Mouse (Mus musculus): ENCODE measurements around the gene Nr5a2. TPM values are rescaled to one million over a fixed set of nuclear protein-coding genes. Genes with fewer than 3 reads are reported as not detected.

The Nr5a2 gene
- polyA plus RNA-seq, 1 experiment, result not detected

- TF ChIP-seq MYOD1 (IDR thresholded peaks at IDR 0.05; ENCODE audit: control insufficient read depth in 1 of 3, insufficient read length in 2 of 3, low read depth in 2 of 3) (no peak), USF1 (IDR thresholded peaks at IDR 0.05; ENCODE audit: low read depth) (no peak)
- Histone ChIP-seq H3K36me3 (ENCODE audit: control insufficient read depth, insufficient read depth) (no peaks in the 10 kb centered on the region), H3ac (ENCODE audit: control insufficient read depth, insufficient read length) (no peak overlapping the region), H3K4me3 (no peak overlapping the region), H3K4me2 (ENCODE audit: low read depth) (no peak overlapping the region), H3K27me3 (ENCODE audit: control insufficient read depth, insufficient read depth, insufficient read length) (no peaks in the 10 kb centered on the region), H3K79me2 (ENCODE audit: control insufficient read depth, insufficient read depth) (no peaks in the 10 kb centered on the region)
These were observed 48.3 kb downstream of the Nr5a2 start for GRCm38 (mm10) chr1:136911996-136912395.

DNA sequence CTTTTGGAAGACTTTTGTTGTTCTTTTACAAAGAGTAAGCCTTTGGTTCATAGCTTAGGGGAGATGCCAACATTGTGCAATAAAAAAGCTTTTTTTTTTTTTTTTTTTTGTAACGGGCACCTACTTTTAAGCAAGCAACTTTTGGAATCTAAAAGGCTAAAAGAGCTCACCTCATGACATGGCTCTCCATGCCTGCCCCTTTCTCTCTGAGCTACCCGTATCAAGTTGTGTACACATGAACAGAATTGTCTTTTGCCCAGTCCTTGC, 48.7 kb downstream of the Nr5a2 start:
- Histone ChIP-seq H3K4me3 (no peak overlapping the region), H3K4me2 (ENCODE audit: low read depth) (no peak overlapping the region), H3K36me3 (ENCODE audit: control insufficient read depth, insufficient read depth) (no peaks in the 10 kb centered on the region), H3ac (ENCODE audit: control insufficient read depth, insufficient read length) (no peak overlapping the region), H3K79me2 (ENCODE audit: control insufficient read depth, insufficient read depth) (no peaks in the 10 kb centered on the region), H3K27me3 (ENCODE audit: control insufficient read depth, insufficient read depth, insufficient read length) (no peaks in the 10 kb centered on the region)
- TF ChIP-seq REST (IDR thresholded peaks at IDR 0.05; ENCODE audit: insufficient read depth, insufficient read length), result no peak
- TF ChIP-seq MYOG (IDR thresholded peaks at IDR 0.05; ENCODE audit: control insufficient read depth in 1 of 3, insufficient read depth in 1 of 3, insufficient read length in 2 of 3, low read depth in 2 of 3), result no peak
- no peak for TF ChIP-seq TCF3 (IDR thresholded peaks at IDR 0.05; ENCODE audit: insufficient read length, low read depth)
- TF ChIP-seq MAX (IDR thresholded peaks at IDR 0.05; ENCODE audit: low read depth), result no peak
- TF ChIP-seq E2F4 (IDR thresholded peaks at IDR 0.05; ENCODE audit: insufficient read depth), result no peak
- TF ChIP-seq USF1 (IDR thresholded peaks at IDR 0.05; ENCODE audit: low read depth), result no peak
- TF ChIP-seq POLR2AphosphoS2 (IDR thresholded peaks at IDR 0.05; ENCODE audit: insufficient read length, low read depth), result no peak
- no peak for TF ChIP-seq CEBPB (IDR thresholded peaks at IDR 0.05; ENCODE audit: insufficient read depth, poor library complexity, severe bottlenecking)
- no peak for TF ChIP-seq MYOD1 (IDR thresholded peaks at IDR 0.05; ENCODE audit: control insufficient read depth in 1 of 3, insufficient read length in 2 of 3, low read depth in 2 of 3)
- no peak for TF ChIP-seq SRF (IDR thresholded peaks at IDR 0.05; ENCODE audit: control insufficient read depth, insufficient read length, low read depth)
- TF ChIP-seq POLR2A (IDR thresholded peaks at IDR 0.05; ENCODE audit: insufficient read length, low read depth), result no peak
- no peak for TF ChIP-seq TCF12 (IDR thresholded peaks at IDR 0.05; ENCODE audit: insufficient read depth, poor library complexity, severe bottlenecking)

DNA sequence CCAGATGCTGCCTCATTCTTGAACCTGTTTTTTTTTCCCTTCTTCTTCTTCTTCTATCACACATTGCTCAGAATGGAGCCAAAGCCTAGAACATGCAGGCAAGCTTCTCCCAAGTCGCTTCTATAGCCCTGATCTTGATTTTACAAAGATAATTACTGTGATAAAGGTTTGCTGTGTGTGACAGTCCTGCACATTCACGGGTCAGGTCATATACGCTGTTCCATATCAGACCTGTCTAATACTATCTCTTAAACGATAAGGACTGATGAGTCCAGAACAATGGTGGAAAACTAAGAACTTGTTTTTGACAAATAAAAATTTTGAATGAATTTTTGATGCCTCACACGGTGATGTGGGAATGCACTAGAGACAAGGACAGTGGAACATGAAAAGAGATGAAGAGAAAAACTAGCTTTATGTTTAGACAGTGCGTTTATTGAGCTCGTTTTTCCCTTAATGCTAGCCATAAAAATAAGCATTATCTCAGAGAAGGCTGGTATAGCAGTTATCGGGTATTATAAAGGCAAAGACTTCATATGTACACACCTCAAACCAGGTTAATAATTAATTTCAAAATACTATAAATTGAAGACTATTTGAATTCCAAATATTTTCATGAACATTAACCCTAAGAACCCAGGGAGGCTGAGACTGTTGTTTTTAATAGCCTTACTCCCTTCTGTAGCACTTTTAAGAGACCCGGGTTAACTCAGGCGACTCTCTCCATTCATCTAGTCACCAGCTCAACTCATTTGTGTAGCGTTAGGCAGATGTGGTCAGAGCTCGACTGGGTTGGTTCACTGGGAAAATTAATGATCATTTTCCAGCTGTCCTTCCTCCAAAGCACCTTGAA, 49.3 kb downstream of the Nr5a2 start:
- TF ChIP-seq MYOG (IDR thresholded peaks at IDR 0.05; ENCODE audit: control insufficient read depth in 1 of 3, insufficient read depth in 1 of 3, insufficient read length in 2 of 3, low read depth in 2 of 3) (no peak), TCF12 (IDR thresholded peaks at IDR 0.05; ENCODE audit: insufficient read depth, poor library complexity, severe bottlenecking) (no peak)
- H3K79me2 ChIP-seq (ENCODE audit: control insufficient read depth, insufficient read depth), result no peaks in the 10 kb centered on the region
- no peak overlapping the region for H3K4me3 ChIP-seq
- no peaks in the 10 kb centered on the region for H3K36me3 ChIP-seq (ENCODE audit: control insufficient read depth, insufficient read depth)
- no peak overlapping the region for H3ac ChIP-seq (ENCODE audit: control insufficient read depth, insufficient read length)
- H3K4me2 ChIP-seq (ENCODE audit: low read depth), result no peak overlapping the region
- no peaks in the 10 kb centered on the region for H3K27me3 ChIP-seq (ENCODE audit: control insufficient read depth, insufficient read depth, insufficient read length)

DNA sequence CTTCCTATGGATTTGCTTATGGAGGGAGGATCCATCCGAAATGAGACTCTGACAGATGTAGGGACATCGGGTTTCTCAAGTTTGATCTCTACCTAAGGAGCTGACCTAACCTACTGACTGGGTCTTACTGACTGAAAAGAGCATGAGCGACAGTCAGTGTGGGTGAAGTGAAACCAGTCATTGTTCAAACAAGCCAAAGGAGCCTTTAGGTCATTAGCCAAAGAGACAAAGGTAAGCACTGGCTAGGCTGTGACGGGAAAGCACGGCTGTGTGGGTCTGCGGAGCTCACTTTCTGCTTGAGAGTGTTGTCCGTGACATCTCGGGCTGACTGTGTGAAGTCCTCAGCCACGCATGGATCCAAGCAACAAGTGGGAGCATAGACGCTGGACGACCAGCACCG, 50.1 kb downstream of the Nr5a2 start:
- H3K27me3 ChIP-seq (ENCODE audit: control insufficient read depth, insufficient read depth, insufficient read length), result no peaks in the 10 kb centered on the region
- no peak overlapping the region for H3ac ChIP-seq (ENCODE audit: control insufficient read depth, insufficient read length)
- no peaks in the 10 kb centered on the region for H3K36me3 ChIP-seq (ENCODE audit: control insufficient read depth, insufficient read depth)
- H3K79me2 ChIP-seq (ENCODE audit: control insufficient read depth, insufficient read depth), result no peaks in the 10 kb centered on the region
- no peak overlapping the region for H3K4me2 ChIP-seq (ENCODE audit: low read depth)
- no peak overlapping the region for H3K4me3 ChIP-seq
- TF ChIP-seq REST (IDR thresholded peaks at IDR 0.05; ENCODE audit: insufficient read depth, insufficient read length) (no peak), POLR2AphosphoS2 (IDR thresholded peaks at IDR 0.05; ENCODE audit: insufficient read length, low read depth) (no peak), MYOD1 (IDR thresholded peaks at IDR 0.05; ENCODE audit: control insufficient read depth in 1 of 3, insufficient read length in 2 of 3, low read depth in 2 of 3) (no peak), SRF (IDR thresholded peaks at IDR 0.05; ENCODE audit: control insufficient read depth, insufficient read length, low read depth) (no peak), TCF3 (IDR thresholded peaks at IDR 0.05; ENCODE audit: insufficient read length, low read depth) (no peak), CEBPB (IDR thresholded peaks at IDR 0.05; ENCODE audit: insufficient read depth, poor library complexity, severe bottlenecking) (no peak), USF1 (IDR thresholded peaks at IDR 0.05; ENCODE audit: low read depth) (no peak), E2F4 (IDR thresholded peaks at IDR 0.05; ENCODE audit: insufficient read depth) (no peak), TCF12 (IDR thresholded peaks at IDR 0.05; ENCODE audit: insufficient read depth, poor library complexity, severe bottlenecking) (no peak), MYOG (IDR thresholded peaks at IDR 0.05; ENCODE audit: control insufficient read depth in 1 of 3, insufficient read depth in 1 of 3, insufficient read length in 2 of 3, low read depth in 2 of 3) (no peak), POLR2A (IDR thresholded peaks at IDR 0.05; ENCODE audit: insufficient read length, low read depth) (no peak), MAX (IDR thresholded peaks at IDR 0.05; ENCODE audit: low read depth) (no peak)

DNA sequence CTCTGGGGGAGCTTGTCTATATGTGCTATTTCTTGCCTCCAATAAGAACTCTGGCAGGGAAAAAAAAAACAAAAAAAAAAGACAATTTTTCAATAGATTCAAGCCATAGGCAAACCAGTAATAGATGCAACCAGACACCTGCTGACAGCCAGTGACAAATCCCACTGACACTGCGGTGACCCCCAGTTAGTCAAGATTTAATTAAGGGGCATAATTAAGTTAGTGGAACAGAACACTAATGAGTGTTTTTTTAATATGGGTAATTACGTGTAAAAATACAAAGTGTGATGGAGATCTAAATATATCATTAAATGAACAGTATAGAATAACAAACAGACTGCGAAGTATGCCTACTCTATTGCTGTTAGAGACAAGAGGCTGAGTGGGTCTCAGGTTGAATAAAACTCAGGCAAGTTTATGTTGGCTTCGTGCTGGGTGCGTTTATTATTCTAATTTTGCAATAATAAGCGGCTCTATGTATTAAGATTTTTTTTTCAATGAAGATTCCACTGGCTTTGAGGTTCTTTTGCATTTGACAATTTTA, 50.7 kb downstream of the Nr5a2 start:
- Histone ChIP-seq H3K4me3 (no peak overlapping the region), H3K79me2 (ENCODE audit: control insufficient read depth, insufficient read depth) (no peaks in the 10 kb centered on the region), H3K27me3 (ENCODE audit: control insufficient read depth, insufficient read depth, insufficient read length) (no peaks in the 10 kb centered on the region), H3K36me3 (ENCODE audit: control insufficient read depth, insufficient read depth) (no peaks in the 10 kb centered on the region), H3K4me2 (ENCODE audit: low read depth) (no peak overlapping the region), H3ac (ENCODE audit: control insufficient read depth, insufficient read length) (no peak overlapping the region)
- no peak for TF ChIP-seq REST (IDR thresholded peaks at IDR 0.05; ENCODE audit: insufficient read depth, insufficient read length)
- TF ChIP-seq SRF (IDR thresholded peaks at IDR 0.05; ENCODE audit: control insufficient read depth, insufficient read length, low read depth), result no peak
- no peak for TF ChIP-seq MYOD1 (IDR thresholded peaks at IDR 0.05; ENCODE audit: control insufficient read depth in 1 of 3, insufficient read length in 2 of 3, low read depth in 2 of 3)
- no peak for TF ChIP-seq MAX (IDR thresholded peaks at IDR 0.05; ENCODE audit: low read depth)
- no peak for TF ChIP-seq MYOG (IDR thresholded peaks at IDR 0.05; ENCODE audit: control insufficient read depth in 1 of 3, insufficient read depth in 1 of 3, insufficient read length in 2 of 3, low read depth in 2 of 3)
- no peak for TF ChIP-seq TCF12 (IDR thresholded peaks at IDR 0.05; ENCODE audit: insufficient read depth, poor library complexity, severe bottlenecking)
- TF ChIP-seq POLR2AphosphoS2 (IDR thresholded peaks at IDR 0.05; ENCODE audit: insufficient read length, low read depth), result no peak
- TF ChIP-seq USF1 (IDR thresholded peaks at IDR 0.05; ENCODE audit: low read depth), result no peak
- TF ChIP-seq TCF3 (IDR thresholded peaks at IDR 0.05; ENCODE audit: insufficient read length, low read depth), result no peak
- no peak for TF ChIP-seq POLR2A (IDR thresholded peaks at IDR 0.05; ENCODE audit: insufficient read length, low read depth)
- no peak for TF ChIP-seq CEBPB (IDR thresholded peaks at IDR 0.05; ENCODE audit: insufficient read depth, poor library complexity, severe bottlenecking)
- TF ChIP-seq E2F4 (IDR thresholded peaks at IDR 0.05; ENCODE audit: insufficient read depth), result no peak

Measured in myocyte (in vitro differentiated cells).